9 mouse cellular contexts compared by ENCODE assay signal in genomic region chr17:40904721-40905154, GRCm38 (mm10). TPM values are rescaled to one million over a fixed set of nuclear protein-coding genes. Genes with fewer than 3 reads are reported as not detected.
DNase-seq lines count a peak whose midpoint lies in the region; ATAC-seq and TF ChIP-seq lines count a peak whose summit lies in the region.
"Had no signal": no experiment of that assay in that cellular context is flagged by ENCODE, and none has a peak within 500 bp of the region (broad histone marks: within the 10 kb centered on the region; RNA-seq: fewer than 3 reads in every experiment).

No protein-coding gene starts in this region.

- TF ChIP-seq POLR2A in cerebellum, adult 2 months (IDR thresholded peaks at IDR 0.05; ENCODE audit: borderline replicate concordance, insufficient read depth, low read length), result no peak

- H3K4me3 ChIP-seq in kidney, embryonic 14.5 days (ENCODE audit: low read length), result no peak overlapping the region; the same call in 1 of the 2 replicates
- peak overlapping the region; percentile 29 for H3K4me3 ChIP-seq in cerebellum, adult 2 months (replicated peaks; ENCODE audit: insufficient read depth, low read depth, low read length)

- no peak for TF ChIP-seq CTCF in cerebellum, adult 2 months (IDR thresholded peaks at IDR 0.05; ENCODE audit: borderline replicate concordance, insufficient read depth, low read depth, low read length)

- no peaks in the 10 kb centered on the region for H3K36me3 ChIP-seq in kidney, embryonic 14.5 days (ENCODE audit: control insufficient read depth, insufficient read depth, low read length)

- DNase-seq in kidney, adult 11 months, result no peak
- peak; percentile 58 to 60 for DNase-seq in cerebellum, adult 2 months
- no peak for DNase-seq in left cerebral cortex, adult 8-10 months (ENCODE audit: low spot score in 2 of 2)
- no peak for DNase-seq in frontal cortex, postnatal 36 days (ENCODE audit: low spot score in 2 of 2)
- DNase-seq in lung, postnatal 36 days, result no peak

- no peak overlapping the region for H3K27ac ChIP-seq in kidney, embryonic 14.5 days (ENCODE audit: low read depth, low read length)
- no peak overlapping the region for H3K27ac ChIP-seq in cerebellum, adult 2 months (ENCODE audit: insufficient read depth, low read length)

- 9% methylated on average over 14 of the region's 14 CpGs for WGBS in kidney, embryonic 14.5 days
- 2% methylated on average over 13 of the region's 14 CpGs for WGBS in cerebellum, adult 2 months

- no peaks in the 10 kb centered on the region for H3K27me3 ChIP-seq in kidney, embryonic 14.5 days (ENCODE audit: control insufficient read depth, insufficient read depth, low read length)
- H3K27me3 ChIP-seq in cerebellum, adult 2 months (ENCODE audit: control insufficient read depth, insufficient read depth, low read length), result no peaks in the 10 kb centered on the region

- no peaks in the 10 kb centered on the region; the same call in 1 of the 2 replicates for H3K4me1 ChIP-seq in kidney, embryonic 14.5 days (ENCODE audit: control insufficient read depth, insufficient read depth, low read length)
- H3K4me1 ChIP-seq in cerebellum, adult 2 months (ENCODE audit: control insufficient read depth, insufficient read depth, low read length), result no peaks in the 10 kb centered on the region

- no peaks in the 10 kb centered on the region for H3K9me3 ChIP-seq in kidney, embryonic 14.5 days (ENCODE audit: control insufficient read depth, low read length)

- no peak overlapping the region for H3K9ac ChIP-seq in kidney, embryonic 14.5 days (ENCODE audit: low read depth, low read length)

- peak overlapping the region; percentile 37 for H3K4me2 ChIP-seq in kidney, embryonic 14.5 days (replicated peaks; ENCODE audit: low read depth, low read length)

- peak; percentile 24; the same call in 1 of the 2 replicates for ATAC-seq in kidney, embryonic 14.5 days (ENCODE audit: low FRiP score, low TSS enrichment)
- 0 out of 2 replicates have a peak, but pooled peaks have one; percentile 30 for ATAC-seq in granulocyte monocyte progenitor cell, adult 5-6 weeks (replicated peaks; ENCODE audit: poor library complexity, severe bottlenecking)
- ATAC-seq in megakaryocyte-erythroid progenitor cell, adult 5-6 weeks (replicated peaks; ENCODE audit: low FRiP score, low TSS enrichment, poor library complexity, severe bottlenecking), result peak; percentile 47

RNA-seq across cellular contexts. Expression of gene Glyatl3, which starts 9.4 kb away (rescaled TPM):
- polyA plus RNA-seq in kidney, embryonic 14.5 days (2014; fragmentation: Nextera tagmentation; extraction: Ambion mirVana), result not detected in 2 replicates
- not detected in 2 replicates for polyA plus RNA-seq in cerebellum, adult 2 months (2012; rRNA removed)
- total RNA-seq in granulocyte monocyte progenitor cell, adult 5-6 weeks (2014; fragmentation: Nextera tagmentation), result not detected in 2 replicates
- not detected in 2 replicates for total RNA-seq in granulocyte monocyte progenitor cell, adult 5-6 weeks (2017)
- not detected in 2 replicates for total RNA-seq in megakaryocyte-erythroid progenitor cell, adult 5-6 weeks (2014; fragmentation: Nextera tagmentation)
- not detected in 2 replicates for total RNA-seq in megakaryocyte-erythroid progenitor cell, adult 5-6 weeks (2017)
- not detected for total RNA-seq in left cerebral cortex, adult 8-10 months (2022)
- total RNA-seq: left cerebral cortex, postnatal 10 days had no signal

RNA-seq across cellular contexts. Expression of gene 9130008F23Rik, which starts 24.4 kb away (rescaled TPM):
- 1.4 and 1.8 TPM in 2 replicates for polyA plus RNA-seq in kidney, embryonic 14.5 days (2014; fragmentation: Nextera tagmentation; extraction: Ambion mirVana)
- polyA plus RNA-seq in cerebellum, adult 2 months (2012; rRNA removed), result 0.21 and 0.27 TPM in 2 replicates
- 3.0 and 5.0 TPM in 2 replicates for total RNA-seq in granulocyte monocyte progenitor cell, adult 5-6 weeks (2014; fragmentation: Nextera tagmentation)
- 5.6 and 6.2 TPM in 2 replicates for total RNA-seq in granulocyte monocyte progenitor cell, adult 5-6 weeks (2017)
- total RNA-seq in megakaryocyte-erythroid progenitor cell, adult 5-6 weeks (2014; fragmentation: Nextera tagmentation), result 1.9 and 4.0 TPM in 2 replicates
- total RNA-seq in megakaryocyte-erythroid progenitor cell, adult 5-6 weeks (2017), result 0.84 and 14.3 TPM in 2 replicates
- under 1 TPM in 1 of 4 experiments, not detected in 3; 0.26 TPM for total RNA-seq in left cerebral cortex, adult 8-10 months (2022)

RNA-seq across cellular contexts. Expression of gene Mut, which starts 29.7 kb away (rescaled TPM):
- polyA plus RNA-seq in kidney, embryonic 14.5 days (2014; fragmentation: Nextera tagmentation; extraction: Ambion mirVana), result 29.6 and 49.3 TPM in 2 replicates
- polyA plus RNA-seq in cerebellum, adult 2 months (2012; rRNA removed), result 24.2 and 26.8 TPM in 2 replicates
- total RNA-seq in granulocyte monocyte progenitor cell, adult 5-6 weeks (2014; fragmentation: Nextera tagmentation), result 14.1 and 18.6 TPM in 2 replicates
- 32.7 and 36.8 TPM in 2 replicates for total RNA-seq in granulocyte monocyte progenitor cell, adult 5-6 weeks (2017)
- total RNA-seq in megakaryocyte-erythroid progenitor cell, adult 5-6 weeks (2014; fragmentation: Nextera tagmentation), result 16.6 and 22.1 TPM in 2 replicates
- total RNA-seq in megakaryocyte-erythroid progenitor cell, adult 5-6 weeks (2017), result 47.6 and 57.7 TPM in 2 replicates
- 10 to 100 TPM; 50.0 to 54.6 (median 50.6) TPM for total RNA-seq in left cerebral cortex, adult 8-10 months (2022)

RNA-seq across cellular contexts. Expression of gene Cenpq, which starts 30.1 kb away (rescaled TPM):
- 33.8 and 47.9 TPM in 2 replicates for polyA plus RNA-seq in kidney, embryonic 14.5 days (2014; fragmentation: Nextera tagmentation; extraction: Ambion mirVana)
- polyA plus RNA-seq in cerebellum, adult 2 months (2012; rRNA removed), result 4.7 and 4.8 TPM in 2 replicates
- 24.4 and 48.7 TPM in 2 replicates for total RNA-seq in granulocyte monocyte progenitor cell, adult 5-6 weeks (2014; fragmentation: Nextera tagmentation)
- 42.3 and 60.0 TPM in 2 replicates for total RNA-seq in granulocyte monocyte progenitor cell, adult 5-6 weeks (2017)
- 40.4 and 48.2 TPM in 2 replicates for total RNA-seq in megakaryocyte-erythroid progenitor cell, adult 5-6 weeks (2014; fragmentation: Nextera tagmentation)
- 63.6 and 67.0 TPM in 2 replicates for total RNA-seq in megakaryocyte-erythroid progenitor cell, adult 5-6 weeks (2017)
- 1 to 10 TPM; 3.8 to 4.7 (median 4.3) TPM for total RNA-seq in left cerebral cortex, adult 8-10 months (2022)

Comparison
In these comparisons a context has a peak if more than half of its experiments do, and no peak if none do; other contexts are left out.
1. DNase-seq: peak in cerebellum, adult 2 months (2 of 2); none in kidney, adult 11 months (single experiment), left cerebral cortex, adult 8-10 months (0 of 2), frontal cortex, postnatal 36 days (0 of 2) and lung, postnatal 36 days (single experiment).
2. Peak in every context shown above with its lines, with median percentiles within 50 percentile points of each other: ATAC-seq.